Mouse (Mus musculus) liver, embryonic 11.5 days (tissue): Measurements from ENCODE around the gene Olfr736. TPM values are rescaled to one million over a fixed set of nuclear protein-coding genes. Genes with fewer than 3 reads are reported as not detected.

ENCODE experiments used
- polyA plus RNA-seq: library from polyadenylated mRNA; unstranded; fragments of >200 nt; fragmentation: Nextera tagmentation; extraction: Ambion mirVana; gene quantifications from 2 replicates; pipeline ENCODE4 v1.2.1, GENCODE M21; 2014

Olfr736 gene
- polyA plus RNA-seq, 1 experiment from 2014 or later, result not detected

Other genes with a start within 250 kb of the Olfr736 start
- not detected in 2 replicates for gene Olfr728, start 238.5 kb upstream of the Olfr736 start, polyA plus RNA-seq
- gene Olfr729, start 228.3 kb upstream of the Olfr736 start, polyA plus RNA-seq, result not detected in 2 replicates
- not detected in 2 replicates for gene Olfr730, start 193.0 kb upstream of the Olfr736 start, polyA plus RNA-seq
- not detected in 2 replicates for gene Olfr731, start 139.3 kb upstream of the Olfr736 start, polyA plus RNA-seq
- not detected in 2 replicates for gene Olfr732, start 97.0 kb upstream of the Olfr736 start, polyA plus RNA-seq
- gene Olfr733, start 79.6 kb upstream of the Olfr736 start, polyA plus RNA-seq, result not detected in 2 replicates
- not detected in 2 replicates for gene Olfr734, start 54.4 kb upstream of the Olfr736 start, polyA plus RNA-seq
- gene Olfr735, start 32.3 kb upstream of the Olfr736 start, polyA plus RNA-seq, result not detected in 2 replicates
- gene Tlr11, start 23.2 kb upstream of the Olfr736 start, polyA plus RNA-seq, result not detected in 2 replicates
- gene Olfr738, start 26.4 kb downstream of the Olfr736 start, polyA plus RNA-seq, result not detected in 2 replicates
- not detected in 2 replicates for gene Olfr739, start 37.5 kb downstream of the Olfr736 start, polyA plus RNA-seq
- not detected in 2 replicates for gene Olfr740, start 64.4 kb downstream of the Olfr736 start, polyA plus RNA-seq
- gene Olfr741, start 91.6 kb downstream of the Olfr736 start, polyA plus RNA-seq, result not detected in 2 replicates
- gene Olfr742, start 122.4 kb downstream of the Olfr736 start, polyA plus RNA-seq, result not detected in 2 replicates
- gene Olfr743, start 140.7 kb downstream of the Olfr736 start, polyA plus RNA-seq, result not detected in 2 replicates
- gene Olfr744, start 233.7 kb downstream of the Olfr736 start, polyA plus RNA-seq, result not detected in 2 replicates